Mouse (Mus musculus) limb, embryonic 10.5 days (tissue): Measurements from ENCODE around the gene Gm44503. TPM values are rescaled to one million over a fixed set of nuclear protein-coding genes. Genes with fewer than 3 reads are reported as not detected.

Experiments used
- DNase-seq: peaks from one replicate; pipeline ENCODE4 v3.0.0-alpha.2; 2017; ENCODE audit warnings: low spot score
- H3K27ac ChIP-seq: fragments of 300-500 bp; sonication (generic); 2 replicates; pipeline ENCODE4 v1.5.1; 2016; ENCODE audit warnings: mild to moderate bottlenecking
- H3K27me3 ChIP-seq: fragments of 300-500 bp; sonication (generic); 2 replicates; pipeline ENCODE4 v1.6.1; 2016; ENCODE audit warnings: low read depth, mild to moderate bottlenecking; ENCODE audit not compliant: poor library complexity, severe bottlenecking
- H3K36me3 ChIP-seq: fragments of 300-500 bp; sonication (generic); 2 replicates; pipeline ENCODE4 v1.6.1; 2016; ENCODE audit warnings: mild to moderate bottlenecking, moderate library complexity
- H3K4me1 ChIP-seq: fragments of 300-500 bp; sonication (generic); 2 replicates; pipeline ENCODE4 v1.6.1; 2016
- H3K4me3 ChIP-seq: fragments of 300-500 bp; sonication (generic); 2 replicates; pipeline ENCODE4 v1.5.1; 2016; ENCODE audit warnings: mild to moderate bottlenecking, moderate library complexity
- H3K9me3 ChIP-seq: fragments of 300-500 bp; sonication (generic); replicated peaks from 2 replicates; pipeline ENCODE4 v1.6.1; 2016; ENCODE audit warnings: mild to moderate bottlenecking
- WGBS: fragments of 180-500 bp; shearing (Covaris S2); methylation state at CpG from one replicate; pipeline ENCODE4 v1.1.7; 2016; 5-methylcytosine and 5-hydroxymethylcytosine counted together
- polyA plus RNA-seq: library from polyadenylated mRNA; unstranded; fragments of >200 nt; fragmentation: Nextera tagmentation; extraction: Ambion mirVana; gene quantifications from 2 replicates; pipeline ENCODE4 v1.2.1, GENCODE M21; 2016

The Gm44503 gene
- not detected in 2 replicates for polyA plus RNA-seq

DNA sequence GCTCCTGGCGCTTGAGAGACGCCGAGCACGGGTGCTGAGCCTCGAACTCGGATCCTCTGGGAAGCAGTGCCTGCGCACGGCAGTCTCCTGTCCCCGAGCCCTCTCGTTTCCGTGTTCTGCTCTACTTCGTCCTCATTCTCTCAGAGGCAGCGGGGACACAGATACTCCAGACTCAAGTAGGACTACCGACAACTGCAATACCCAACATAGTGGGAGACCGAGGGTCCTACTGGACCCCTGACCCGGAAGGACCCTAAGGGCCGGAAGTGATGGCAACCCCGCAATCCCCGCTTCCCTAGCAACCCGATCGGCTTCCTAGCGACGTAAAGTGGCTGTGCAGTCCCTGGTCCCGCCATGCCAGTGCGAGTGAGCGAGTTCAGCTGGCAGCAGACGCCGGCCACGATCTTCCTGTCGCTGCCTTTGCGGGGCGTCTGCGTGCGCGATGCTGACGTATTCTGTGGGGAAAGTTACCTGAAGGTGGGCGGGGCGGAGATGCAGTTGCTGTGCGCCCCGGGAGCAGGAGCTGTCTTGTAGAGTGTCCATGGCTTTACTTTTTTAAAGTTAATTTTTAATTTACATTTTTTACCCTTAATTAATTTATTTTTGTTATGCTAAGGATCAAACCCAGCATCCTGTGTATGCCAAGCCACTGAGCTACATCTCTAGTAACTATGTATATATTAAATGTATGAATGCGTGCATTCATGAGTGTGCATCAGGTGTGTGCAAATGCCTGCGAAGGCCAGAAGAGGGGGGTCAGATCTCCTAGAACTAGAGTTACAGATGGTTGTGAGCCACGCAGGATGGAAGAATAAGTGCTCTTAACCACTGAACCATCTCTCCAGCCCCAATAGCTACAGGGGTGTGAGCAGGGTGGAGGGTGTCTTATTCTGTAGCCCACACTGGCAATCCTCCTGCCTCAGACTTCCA lies at the start of gene Gm44503, which contains the start of gene Dyx1c1:
Gene Gm44503, plus strand, starts transcription at position 332 of the 930 bp plus-strand sequence.
Gene Dyx1c1, plus strand, starts transcription at position 265 of the 930 bp plus-strand sequence.
- peak; percentile 91 for DNase-seq
- peaks cover 14% of the 10 kb centered on the region for H3K4me1 ChIP-seq
- peak within 1 kb of the TSS; percentile 66 for H3K4me3 ChIP-seq
- H3K27ac ChIP-seq = peak within 1 kb of the TSS; percentile 77
- H3K27me3 ChIP-seq = no peaks in the 10 kb centered on the region
- 3% methylated on average over 43 of the region's 43 CpGs for WGBS
- H3K9me3 ChIP-seq = no peaks in the 10 kb centered on the region
- no peaks in the 10 kb centered on the region for H3K36me3 ChIP-seq

DNA sequence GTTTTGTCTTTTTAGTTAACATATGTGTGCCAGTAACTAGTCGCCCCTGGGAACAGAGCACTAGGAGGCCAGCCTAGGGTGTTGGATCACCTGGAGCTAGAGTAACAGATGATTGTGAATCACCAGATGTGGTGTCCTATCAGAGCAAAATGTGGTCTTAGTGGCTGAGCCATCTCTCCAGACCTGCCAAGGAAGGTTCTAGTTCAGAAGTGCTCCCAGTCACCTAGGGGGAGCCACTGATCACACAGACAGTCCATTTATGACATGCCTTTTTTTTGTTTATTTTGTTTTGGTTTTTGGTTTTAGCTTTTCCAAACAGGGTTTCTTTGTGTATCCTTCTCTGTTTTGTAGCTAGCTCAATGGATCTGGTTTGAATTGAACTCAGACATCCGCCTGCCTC lies 47.3 kb upstream of the Gm44503 start:
- DNase-seq = no peak
- no peaks in the 10 kb centered on the region for H3K4me1 ChIP-seq
- H3K27ac ChIP-seq = no peak overlapping the region
- H3K4me3 ChIP-seq = no peak overlapping the region
- H3K9me3 ChIP-seq = no peaks in the 10 kb centered on the region
- no peaks in the 10 kb centered on the region for H3K27me3 ChIP-seq
- H3K36me3 ChIP-seq = peaks cover 81% of the 10 kb centered on the region
- 84% methylated on average over 2 of the region's 2 CpGs for WGBS

DNA sequence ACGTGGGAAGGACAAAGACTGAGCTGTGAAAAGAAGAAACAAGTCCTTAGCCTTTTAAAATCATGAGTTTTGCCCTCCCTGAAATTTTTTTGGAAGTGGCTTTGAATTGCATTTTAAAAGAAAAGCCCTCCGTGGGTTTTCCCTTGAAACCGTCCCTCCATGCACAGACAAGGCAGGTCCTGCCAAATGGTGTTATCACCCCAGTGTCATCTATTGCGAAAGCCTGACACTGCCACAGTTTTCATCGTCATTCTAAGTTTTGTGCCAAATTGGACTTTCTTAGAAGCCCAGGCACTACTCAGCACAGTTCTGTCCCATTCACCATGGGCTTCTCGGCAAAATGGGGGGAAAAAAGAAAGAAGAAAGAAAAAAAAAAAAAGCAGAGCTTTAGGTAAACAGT lies 45.1 kb upstream of the Gm44503 start:
- Histone ChIP-seq H3K36me3 (peaks cover 59% of the 10 kb centered on the region), H3K9me3 (no peaks in the 10 kb centered on the region), H3K4me3 (no peak overlapping the region), H3K4me1 (no peaks in the 10 kb centered on the region), H3K27me3 (no peaks in the 10 kb centered on the region), H3K27ac (no peak overlapping the region)
- no peak for DNase-seq
- WGBS = 73% methylated on average over 6 of the region's 6 CpGs

DNA sequence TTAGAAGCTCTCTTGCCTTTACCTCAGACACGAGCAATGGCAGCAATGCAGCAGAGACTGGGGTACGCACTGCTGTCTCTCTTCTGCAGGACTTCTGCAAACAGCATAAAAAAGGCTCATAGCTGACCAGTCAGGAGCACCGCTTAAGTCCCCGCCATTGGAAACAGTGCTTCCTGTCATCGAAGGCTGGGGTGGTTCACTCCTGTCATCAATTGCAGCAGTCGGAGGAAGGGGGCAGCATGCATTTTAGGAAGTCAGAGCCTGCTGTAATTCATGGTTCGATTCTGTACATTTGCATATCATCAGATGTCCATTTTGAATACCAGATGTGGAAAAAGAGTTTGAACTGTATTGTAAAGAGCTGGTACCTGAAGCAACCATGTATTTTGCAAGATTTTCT lies 42.9 kb upstream of the Gm44503 start:
- Histone ChIP-seq H3K27ac (no peak overlapping the region), H3K9me3 (no peaks in the 10 kb centered on the region), H3K36me3 (peaks cover 37% of the 10 kb centered on the region), H3K27me3 (no peaks in the 10 kb centered on the region), H3K4me1 (no peaks in the 10 kb centered on the region), H3K4me3 (no peak overlapping the region)
- WGBS = 76% methylated on average over 7 of the region's 7 CpGs
- no peak for DNase-seq

DNA sequence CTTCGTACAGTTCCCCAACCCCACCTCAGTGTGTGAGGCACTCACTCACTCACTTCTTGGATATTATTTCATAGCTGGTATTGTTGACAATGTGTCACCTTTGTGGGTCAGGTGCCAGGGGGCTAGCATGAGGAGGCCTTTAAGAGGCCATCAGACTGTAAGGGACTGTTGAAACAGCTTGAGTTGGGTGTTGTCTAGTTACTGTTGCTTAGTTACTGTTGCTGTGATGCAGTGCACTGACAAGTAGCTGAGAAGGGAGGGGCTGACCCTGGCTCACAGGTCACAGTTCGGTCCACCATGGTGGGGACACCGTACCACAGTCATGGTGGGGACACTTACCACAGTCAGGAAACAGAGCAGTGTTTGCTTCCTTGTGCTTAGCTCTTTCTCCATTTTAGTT lies 35.6 kb upstream of the Gm44503 start:
- no peak overlapping the region for H3K27ac ChIP-seq
- peaks cover 19% of the 10 kb centered on the region for H3K4me1 ChIP-seq
- H3K9me3 ChIP-seq = no peaks in the 10 kb centered on the region
- no peak overlapping the region for H3K4me3 ChIP-seq
- DNase-seq = no peak
- H3K27me3 ChIP-seq = peaks cover 17% of the 10 kb centered on the region; the same call in 1 of the 2 replicates
- 76% methylated on average over 3 of the region's 3 CpGs for WGBS
- no peaks in the 10 kb centered on the region for H3K36me3 ChIP-seq

DNA sequence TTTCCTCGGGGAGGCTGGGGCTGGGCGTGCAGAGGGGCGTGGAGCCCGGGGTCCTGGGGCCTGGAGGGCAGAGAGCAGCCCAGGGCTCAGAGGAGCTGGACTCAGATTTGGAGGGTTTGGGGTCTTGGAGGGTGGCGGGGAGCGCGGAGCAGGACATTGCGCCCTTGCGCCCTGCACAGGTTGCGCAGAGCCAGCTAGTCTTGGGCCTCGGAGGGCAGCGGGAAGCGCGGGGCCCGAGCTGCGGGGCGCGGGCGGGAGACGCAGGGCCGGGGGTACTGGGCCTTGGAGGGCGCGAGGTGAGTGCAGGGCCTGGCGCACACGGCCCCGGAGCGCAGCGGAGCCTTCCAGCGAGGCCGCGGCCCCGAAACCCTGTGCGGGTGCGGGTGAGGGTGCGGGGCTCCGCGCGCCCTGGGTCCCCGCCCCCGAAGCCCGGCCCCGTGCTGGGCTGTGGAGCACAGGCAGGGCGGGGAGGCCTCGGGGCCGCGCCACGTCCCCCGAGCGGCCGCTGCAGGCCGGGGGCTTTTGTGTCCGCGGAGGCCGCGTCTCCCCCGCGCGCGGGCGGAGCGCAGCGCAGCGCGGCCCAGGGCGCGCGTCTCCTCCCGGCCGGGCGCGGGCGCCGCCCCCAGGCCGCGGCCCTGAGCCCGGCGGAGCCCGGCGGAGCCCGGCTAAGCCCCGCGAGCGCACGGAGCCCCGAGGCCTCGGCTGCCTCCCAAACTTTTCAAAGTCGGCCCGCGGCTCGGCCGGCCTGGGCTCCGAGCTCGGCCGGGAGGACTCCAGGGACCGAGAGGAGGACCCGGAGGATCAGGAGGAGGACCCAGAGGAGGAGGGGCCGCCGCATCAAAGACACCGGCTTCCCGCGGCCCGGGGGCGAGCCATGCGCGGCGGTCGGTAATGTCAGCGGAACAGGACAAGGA lies 33.4 kb upstream of the Gm44503 start, which contains the start of gene Pygo1:
Gene Pygo1, plus strand, starts transcription at position 625 of the 914 bp plus-strand sequence.
- Histone ChIP-seq H3K27ac (peak within 1 kb of the TSS; percentile 96), H3K4me3 (peak within 1 kb of the TSS; percentile 86), H3K4me1 (peaks cover 22% of the 10 kb centered on the region), H3K27me3 (peaks cover 17% of the 10 kb centered on the region; the same call in 1 of the 2 replicates), H3K36me3 (peaks cover 8% of the 10 kb centered on the region), H3K9me3 (no peaks in the 10 kb centered on the region)
- DNase-seq = peak; percentile 86
- 2% methylated on average over 105 of the region's 108 CpGs for WGBS

DNA sequence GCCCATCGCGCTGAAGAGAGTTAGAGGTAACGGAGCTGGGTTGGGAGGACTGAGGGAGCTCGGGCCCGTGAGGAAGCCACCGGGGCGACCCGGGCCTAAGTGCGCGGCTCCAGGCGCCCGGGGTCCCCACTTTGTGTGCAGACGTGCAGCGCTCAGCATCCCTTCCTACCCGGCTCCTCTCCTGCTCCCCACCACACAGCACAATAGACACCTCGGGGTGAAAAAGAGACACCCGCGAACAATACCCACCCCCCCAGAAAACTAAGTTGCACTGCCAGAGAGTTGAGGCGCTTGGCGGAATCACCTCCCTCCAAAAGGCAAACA lies 32.8 kb upstream of the Gm44503 start:
- H3K4me3 ChIP-seq = peak overlapping the region; percentile 86
- H3K27ac ChIP-seq = peak overlapping the region; percentile 96
- WGBS = 3% methylated on average over 20 of the region's 20 CpGs
- H3K27me3 ChIP-seq = peaks cover 17% of the 10 kb centered on the region; the same call in 1 of the 2 replicates
- peaks cover 8% of the 10 kb centered on the region for H3K36me3 ChIP-seq
- no peaks in the 10 kb centered on the region for H3K9me3 ChIP-seq
- DNase-seq = no peak
- H3K4me1 ChIP-seq = peaks cover 22% of the 10 kb centered on the region

DNA sequence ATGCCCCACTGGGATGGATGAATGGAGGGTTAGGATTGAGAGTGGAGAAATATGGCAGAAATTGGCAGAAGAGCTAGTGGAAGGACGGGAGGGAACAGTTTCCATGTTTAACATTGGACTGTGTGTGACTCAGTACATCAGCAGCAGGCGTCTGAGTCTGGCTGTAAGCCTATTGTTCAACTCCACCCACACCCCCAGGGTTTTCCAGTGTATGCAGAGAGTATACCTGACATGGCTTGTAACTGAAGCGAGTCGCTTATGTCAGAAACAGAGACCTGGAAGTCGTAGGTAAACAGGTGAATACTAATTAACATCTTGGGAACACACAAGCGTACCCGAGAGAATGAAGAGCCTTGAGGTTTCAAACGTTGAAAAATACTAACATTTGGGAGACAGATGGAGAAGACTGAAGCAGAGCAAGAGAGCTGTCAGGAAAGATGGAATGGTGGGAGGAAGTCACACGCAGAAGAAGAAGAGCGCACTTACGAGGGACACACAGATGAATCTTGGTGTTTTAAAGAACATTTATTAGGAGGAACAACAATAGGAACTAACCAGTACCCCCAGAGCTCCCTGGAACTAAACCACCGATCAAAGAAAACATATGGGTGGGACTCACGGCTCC lies 27.4 kb upstream of the Gm44503 start:
- no peak overlapping the region for H3K4me3 ChIP-seq
- no peaks in the 10 kb centered on the region for H3K9me3 ChIP-seq
- peaks cover 42% of the 10 kb centered on the region for H3K36me3 ChIP-seq
- peaks cover 13% of the 10 kb centered on the region; the same call in 1 of the 2 replicates for H3K4me1 ChIP-seq
- no peak overlapping the region for H3K27ac ChIP-seq
- H3K27me3 ChIP-seq = peaks cover 7% of the 10 kb centered on the region; the same call in 1 of the 2 replicates
- WGBS = 84% methylated on average over 13 of the region's 13 CpGs
- no peak for DNase-seq

DNA sequence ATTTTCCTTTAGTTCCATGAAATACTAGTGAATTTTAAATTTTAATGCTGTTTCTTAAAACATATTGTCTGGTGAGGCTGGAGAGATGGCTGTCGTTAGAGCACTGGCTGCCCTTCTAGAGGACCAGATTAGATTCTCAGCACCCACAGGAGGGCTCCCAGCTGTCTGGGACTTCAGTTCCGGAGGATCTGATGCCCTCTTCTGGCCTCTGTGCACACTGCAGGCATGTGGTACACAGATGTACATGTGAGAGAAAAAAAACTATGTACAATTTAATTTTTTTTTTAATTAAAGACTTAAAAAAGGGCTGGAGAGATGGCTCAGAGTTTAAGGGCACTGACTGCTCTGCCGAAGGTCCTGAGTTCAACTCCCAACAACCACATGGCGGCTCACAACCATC lies 23.3 kb upstream of the Gm44503 start:
- H3K9me3 ChIP-seq = no peaks in the 10 kb centered on the region
- H3K27ac ChIP-seq = no peak overlapping the region
- H3K36me3 ChIP-seq = peaks cover 41% of the 10 kb centered on the region
- H3K27me3 ChIP-seq = no peaks in the 10 kb centered on the region
- DNase-seq = no peak
- H3K4me3 ChIP-seq = no peak overlapping the region
- no peaks in the 10 kb centered on the region for H3K4me1 ChIP-seq
- 84% methylated on average over 4 of the region's 4 CpGs for WGBS

DNA sequence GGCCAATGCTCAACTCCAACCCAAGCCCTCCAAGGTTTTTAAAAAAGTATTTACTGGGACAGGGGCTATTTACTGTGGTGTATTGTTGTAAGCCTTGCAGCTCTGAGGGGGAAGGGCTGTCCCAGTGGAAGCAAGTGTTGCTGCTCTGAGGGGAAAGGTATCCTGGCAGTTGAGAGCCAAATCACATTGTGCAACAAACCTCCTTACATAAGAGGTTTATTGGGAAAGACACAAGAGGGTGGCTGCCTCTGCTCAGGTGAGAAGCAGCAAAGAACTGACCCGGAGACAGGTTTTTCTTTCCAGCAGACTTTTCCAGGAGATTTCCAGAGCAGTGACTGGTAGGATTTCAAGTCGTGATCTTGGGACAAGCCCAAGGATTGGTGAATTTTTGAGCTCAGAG lies 22.4 kb upstream of the Gm44503 start:
- WGBS = 79% methylated on average over 2 of the region's 2 CpGs
- H3K27ac ChIP-seq = no peak overlapping the region
- DNase-seq = no peak
- no peaks in the 10 kb centered on the region for H3K4me1 ChIP-seq
- no peaks in the 10 kb centered on the region for H3K9me3 ChIP-seq
- H3K27me3 ChIP-seq = no peaks in the 10 kb centered on the region
- no peak overlapping the region for H3K4me3 ChIP-seq
- peaks cover 41% of the 10 kb centered on the region for H3K36me3 ChIP-seq

DNA sequence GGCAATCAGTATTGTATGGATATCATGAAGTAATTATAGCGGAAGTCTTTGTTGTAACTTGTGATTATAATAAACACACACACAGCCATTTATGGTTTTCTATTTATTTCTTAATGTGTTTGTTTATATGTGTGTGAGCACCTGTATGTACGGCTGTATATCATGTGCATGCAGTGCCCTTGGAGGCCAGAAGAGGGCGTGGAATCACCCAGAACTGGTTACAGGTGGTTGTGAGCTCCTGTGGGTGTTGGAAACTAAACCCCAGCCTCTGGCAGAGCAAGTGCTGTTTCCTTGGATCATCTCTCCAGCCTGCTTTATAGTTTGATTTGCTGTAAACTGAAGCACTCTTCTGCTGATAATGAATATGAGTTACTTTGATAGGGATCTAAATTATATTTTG lies 15.2 kb upstream of the Gm44503 start:
- WGBS = 62% methylated on average over 3 of the region's 3 CpGs
- Histone ChIP-seq H3K4me1 (peaks cover 4% of the 10 kb centered on the region; the same call in 1 of the 2 replicates), H3K36me3 (peaks cover 55% of the 10 kb centered on the region), H3K27ac (no peak overlapping the region), H3K4me3 (no peak overlapping the region), H3K27me3 (no peaks in the 10 kb centered on the region), H3K9me3 (0 out of 2 replicates have a peak, but pooled peaks cover 2% of the 10 kb centered on the region)
- DNase-seq = no peak

DNA sequence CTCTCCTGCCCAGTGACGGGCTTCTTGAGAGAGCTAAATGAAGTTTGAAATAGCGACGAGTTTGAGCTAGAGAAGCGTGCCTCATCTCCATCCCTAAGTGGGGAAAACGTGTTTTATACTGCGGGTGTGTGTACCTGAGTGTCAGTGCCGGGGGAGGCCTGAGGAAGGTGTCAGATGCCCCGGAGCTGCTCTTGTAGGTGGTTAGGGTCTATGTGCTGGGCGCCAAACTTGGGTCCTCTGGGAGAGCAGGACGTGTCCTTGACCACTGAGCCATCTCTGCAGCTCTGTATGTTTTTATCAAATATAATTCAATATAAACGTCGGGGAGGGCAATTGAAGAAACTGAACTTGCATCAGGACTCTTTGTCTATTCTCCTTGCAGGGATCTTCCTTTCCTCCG lies 14.4 kb upstream of the Gm44503 start:
- no peak overlapping the region for H3K4me3 ChIP-seq
- H3K27me3 ChIP-seq = no peaks in the 10 kb centered on the region
- DNase-seq = no peak
- H3K4me1 ChIP-seq = peaks cover 5% of the 10 kb centered on the region
- 0 out of 2 replicates have a peak, but pooled peaks cover 2% of the 10 kb centered on the region for H3K9me3 ChIP-seq
- H3K36me3 ChIP-seq = peaks cover 55% of the 10 kb centered on the region
- H3K27ac ChIP-seq = no peak overlapping the region
- 89% methylated on average over 13 of the region's 13 CpGs for WGBS
